Mouse (Mus musculus) duodenum, adult 2 months (tissue): ENCODE measurements around the gene Usp49. TPM values are rescaled to one million over a fixed set of nuclear protein-coding genes. Genes with fewer than 3 reads are reported as not detected.

Experiments
- polyA plus RNA-seq: library from polyadenylated mRNA; depleted of rRNA; stranded (reverse); fragments of >200 nt; gene quantifications from 2 replicates; pipeline ENCODE4 v1.2.3, GENCODE M21; 2012; ENCODE audit warnings: low replicate concordance; rRNA removed

The Usp49 gene
- 3.6 and 7.2 TPM in 2 replicates for polyA plus RNA-seq

GRCm38 (mm10) chr17:47630678-47631065, at the start of gene Usp49:
Gene Usp49, plus strand, starts transcription at chr17:47630690.

GRCm38 (mm10) chr17:47610849-47611660, 19.4 kb upstream of the Usp49 start, which contains the start of the genes Bysl, Med20 and Gm20517:
Gene Bysl, minus strand, starts transcription at chr17:47611492.
Gene Med20, plus strand, starts transcription at chr17:47611582.
Gene Gm20517, plus strand, starts transcription at chr17:47611589.

DNA sequence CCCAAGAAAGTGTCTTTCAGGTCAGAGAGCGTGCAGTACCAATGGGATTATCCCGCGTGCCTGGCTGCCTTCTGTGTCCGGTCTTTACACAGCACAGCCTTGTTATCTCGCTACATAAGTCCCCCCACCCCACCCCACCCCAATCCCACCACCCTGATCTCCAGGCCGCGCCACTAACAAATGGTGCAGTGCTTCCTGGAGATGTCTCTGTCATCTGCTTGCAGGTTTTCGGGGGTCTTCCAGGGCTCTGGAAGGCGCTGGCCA, 57.8 kb downstream of the Usp49 start, which contains the start of gene Tomm6:
Tomm6 (minus strand) TSS at position 43 of the 264 bp plus-strand sequence.

GRCm38 (mm10) chr17:47688608-47689575, 58.4 kb downstream of the Usp49 start, which contains the start of gene Frs3:
Gene Frs3, plus strand, starts transcription at chr17:47689030.

DNA sequence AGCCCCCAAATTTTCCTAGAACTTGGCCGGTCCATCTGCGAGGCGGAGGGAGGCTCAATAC, 63.8 kb downstream of the Usp49 start, which contains the start of gene Gm21981:
Gm21981 (minus strand) TSS at position 14 of the 61 bp plus-strand sequence.

GRCm38 (mm10) chr17:47694503-47695336, 64.2 kb downstream of the Usp49 start, which contains the start of gene Prickle4:
Gene Prickle4, minus strand, starts transcription at chr17:47694736.

DNA sequence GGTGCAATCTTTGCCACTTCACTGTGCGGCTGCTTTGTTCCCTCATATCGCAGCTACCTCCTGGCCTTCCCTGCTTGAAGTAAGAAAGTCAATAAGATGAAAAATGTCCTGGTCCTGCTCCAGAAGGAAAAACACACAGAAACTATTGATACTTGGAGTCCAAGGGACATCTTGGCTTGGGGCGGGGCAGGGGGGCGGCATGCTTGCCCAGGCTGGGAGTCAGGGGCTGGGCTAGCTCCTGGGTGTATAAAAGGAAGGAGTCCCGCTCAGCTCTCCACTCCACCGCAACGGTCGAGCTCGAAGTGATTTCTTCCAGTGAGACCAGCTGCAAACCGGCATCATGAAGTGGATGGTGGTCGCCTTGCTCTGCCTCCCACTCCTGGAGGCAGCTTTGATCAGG, 96.1 kb downstream of the Usp49 start, which contains the start of gene Pgc:
Pgc (plus strand) TSS at position 277 of the 400 bp plus-strand sequence.

Other genes starting within 250 kb of the Usp49 start
- 0.61 and 1.0 TPM in 2 replicates for gene Guca1b, start 245.3 kb upstream of the Usp49 start, polyA plus RNA-seq
- gene Guca1a, start 230.1 kb upstream of the Usp49 start, polyA plus RNA-seq: 2.0 and 4.0 TPM in 2 replicates
- 12.2 and 21.8 TPM in 2 replicates for gene AI661453, start 194.1 kb upstream of the Usp49 start, polyA plus RNA-seq
- 0.13 and 0.34 TPM in 2 replicates for gene 1700001C19Rik, start 193.3 kb upstream of the Usp49 start, polyA plus RNA-seq
- 7.9 and 9.1 TPM in 2 replicates for gene Taf8, start 128.4 kb upstream of the Usp49 start, polyA plus RNA-seq
- gene Ccnd3, start 125.6 kb upstream of the Usp49 start, polyA plus RNA-seq: 58.8 and 63.9 TPM in 2 replicates
- gene Bysl, start 19.2 kb upstream of the Usp49 start, polyA plus RNA-seq: 3.6 and 4.3 TPM in 2 replicates
- 7.5 and 8.3 TPM in 2 replicates for gene Med20, start 19.1 kb upstream of the Usp49 start, polyA plus RNA-seq
- gene Gm20517, start 19.1 kb upstream of the Usp49 start, polyA plus RNA-seq: 1.2 TPM in 1 of 2 replicates, not detected in the other
- 98.8 and 100 TPM in 2 replicates for gene Tomm6, start 57.7 kb downstream of the Usp49 start, polyA plus RNA-seq
- gene Frs3, start 58.3 kb downstream of the Usp49 start, polyA plus RNA-seq: 18.0 and 22.9 TPM in 2 replicates
- gene Gm21981, start 63.8 kb downstream of the Usp49 start, polyA plus RNA-seq: 0.29 and 0.65 TPM in 2 replicates
- gene Prickle4, start 64.0 kb downstream of the Usp49 start, polyA plus RNA-seq: 0.51 and 7.3 TPM in 2 replicates
- 29.9 and 498 TPM in 2 replicates for gene Pgc, start 96.2 kb downstream of the Usp49 start, polyA plus RNA-seq
- gene Tfeb, start 106.3 kb downstream of the Usp49 start, polyA plus RNA-seq: 54.2 and 66.7 TPM in 2 replicates
- 12.9 and 13.0 TPM in 2 replicates for gene Mdfi, start 204.0 kb downstream of the Usp49 start, polyA plus RNA-seq